Mouse (Mus musculus): ENCODE results near the gene Auts2. TPM values are rescaled to one million over a fixed set of nuclear protein-coding genes. Genes with fewer than 3 reads are reported as not detected.

The Auts2 gene
- total and polyA plus RNA-seq, 3 experiments, result not detected

- H3K4me2 ChIP-seq (ENCODE audit: insufficient read depth, low read depth, poor library complexity, severe bottlenecking), result no peak overlapping the region
- H3K27me3 ChIP-seq (replicated peaks), result no peaks in the 10 kb centered on the region
- peaks cover 67% of the 10 kb centered on the region for H3K9me3 ChIP-seq (replicated peaks; ENCODE audit: low read length)
- dilution Hi-C loops (cut with MboI; ENCODE audit: extremely low pct_ligation_motif_present, extremely low pct_unique_long_range_greater_than_20kb, low sequenced_read_pairs) (no loop called here), in situ Hi-C loops (cut with MboI; ENCODE audit: low pct_ligation_motif_present, low pct_unique_long_range_greater_than_20kb, low sequenced_read_pairs) (no loop called here)
- no peak overlapping the region for H3K4me3 ChIP-seq (replicated peaks in 1 of 3; ENCODE audit: low read depth in 2 of 3, low read length in 2 of 3, poor library complexity in 1 of 3)
- H3K36me3 ChIP-seq (replicated peaks in 1 of 2; ENCODE audit: control insufficient read depth in 1 of 2, insufficient read depth in 1 of 2, low read length in 1 of 2), result no peaks in the 10 kb centered on the region
- H3K4me1 ChIP-seq (ENCODE audit: control insufficient read depth in 1 of 2, insufficient read depth in 2 of 2), result no peaks in the 10 kb centered on the region
- TF ChIP-seq CHD2 (IDR thresholded peaks at IDR 0.05; ENCODE audit: low read length) (no peak), BHLHE40 (IDR thresholded peaks at IDR 0.05; ENCODE audit: low read depth, low read length) (no peak), USF2 (conservative IDR thresholded peaks at IDR 0.05; ENCODE audit: low read depth, low read length) (no peak), JUND (conservative IDR thresholded peaks at IDR 0.05; ENCODE audit: low read depth, low read length) (no peak)
- H3K27ac ChIP-seq (ENCODE audit: insufficient read depth, low read depth), result no peak overlapping the region
- DNase-seq (ENCODE audit: extremely low read depth), result no peak
- no peaks in the 10 kb centered on the region for H3K79me2 ChIP-seq (replicated peaks; ENCODE audit: control insufficient read depth, extremely low read depth, insufficient read depth, poor library complexity, severe bottlenecking)
- no peak overlapping the region for H3K9ac ChIP-seq (ENCODE audit: insufficient read depth, low read depth)
Observed at GRCm38 (mm10) chr5:131965499-131965898, 577.6 kb downstream of the Auts2 start.

DNA sequence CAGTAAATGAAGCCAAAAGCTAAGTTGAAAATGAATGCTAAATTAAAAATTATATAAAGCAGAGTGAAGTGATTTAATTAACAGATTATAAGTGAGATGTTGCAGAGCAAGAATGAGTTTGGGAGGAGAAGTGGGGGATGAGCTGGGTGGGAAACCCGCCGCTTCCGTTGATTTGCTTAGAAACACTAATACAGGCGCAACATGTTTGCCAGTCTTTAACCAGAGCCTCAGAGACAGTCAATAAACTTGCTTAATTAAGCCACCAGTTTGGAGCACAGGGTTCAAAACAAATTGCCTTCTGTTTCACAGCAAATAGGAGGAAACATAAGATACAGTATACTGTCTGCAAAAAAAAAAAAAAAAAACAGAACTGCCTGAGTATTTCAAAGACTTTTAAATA is 579.6 kb downstream of the Auts2 start:
- no peaks in the 10 kb centered on the region for H3K4me1 ChIP-seq (ENCODE audit: control insufficient read depth in 1 of 2, insufficient read depth in 2 of 2)
- no peak for DNase-seq (ENCODE audit: extremely low read depth)
- no peaks in the 10 kb centered on the region for H3K36me3 ChIP-seq (replicated peaks in 1 of 2; ENCODE audit: control insufficient read depth in 1 of 2, insufficient read depth in 1 of 2, low read length in 1 of 2)
- H3K79me2 ChIP-seq (replicated peaks; ENCODE audit: control insufficient read depth, extremely low read depth, insufficient read depth, poor library complexity, severe bottlenecking), result no peaks in the 10 kb centered on the region
- H3K27me3 ChIP-seq (replicated peaks), result no peaks in the 10 kb centered on the region
- H3K9me3 ChIP-seq (replicated peaks; ENCODE audit: low read length), result peaks cover 70% of the 10 kb centered on the region
- H3K27ac ChIP-seq (ENCODE audit: insufficient read depth, low read depth), result no peak overlapping the region
- no peak overlapping the region for H3K4me3 ChIP-seq (replicated peaks in 1 of 3; ENCODE audit: low read depth in 2 of 3, low read length in 2 of 3, poor library complexity in 1 of 3)
- H3K4me2 ChIP-seq (ENCODE audit: insufficient read depth, low read depth, poor library complexity, severe bottlenecking), result no peak overlapping the region
- dilution Hi-C loops (cut with MboI; ENCODE audit: extremely low pct_ligation_motif_present, extremely low pct_unique_long_range_greater_than_20kb, low sequenced_read_pairs) (no loop called here), in situ Hi-C loops (cut with MboI; ENCODE audit: low pct_ligation_motif_present, low pct_unique_long_range_greater_than_20kb, low sequenced_read_pairs) (no loop called here)
- no peak for TF ChIP-seq MAFK (IDR thresholded peaks at IDR 0.05; ENCODE audit: insufficient replicate concordance, low read length)
- TF ChIP-seq JUN (IDR thresholded peaks at IDR 0.05; ENCODE audit: insufficient read depth, low read depth, low read length), result no peak
- no peak for TF ChIP-seq MEF2A (IDR thresholded peaks at IDR 0.05; ENCODE audit: borderline replicate concordance, low read depth, low read length)
- no peak for TF ChIP-seq ZKSCAN1 (IDR thresholded peaks at IDR 0.05; ENCODE audit: borderline replicate concordance, low read depth, low read length)
- no peak for TF ChIP-seq CHD1 (IDR thresholded peaks at IDR 0.05; ENCODE audit: low read depth, low read length)
- no peak for TF ChIP-seq MXI1 (IDR thresholded peaks at IDR 0.05; ENCODE audit: low read depth, low read length)
- TF ChIP-seq SIN3A (IDR thresholded peaks at IDR 0.05; ENCODE audit: low read length), result no peak
- TF ChIP-seq IRF4 (IDR thresholded peaks at IDR 0.05; ENCODE audit: low read depth, low read length), result no peak
- no peak for TF ChIP-seq POLR2AphosphoS2 (IDR thresholded peaks at IDR 0.05; ENCODE audit: low read depth, low read length)
- no peak overlapping the region for H3K9ac ChIP-seq (ENCODE audit: insufficient read depth, low read depth)

DNA sequence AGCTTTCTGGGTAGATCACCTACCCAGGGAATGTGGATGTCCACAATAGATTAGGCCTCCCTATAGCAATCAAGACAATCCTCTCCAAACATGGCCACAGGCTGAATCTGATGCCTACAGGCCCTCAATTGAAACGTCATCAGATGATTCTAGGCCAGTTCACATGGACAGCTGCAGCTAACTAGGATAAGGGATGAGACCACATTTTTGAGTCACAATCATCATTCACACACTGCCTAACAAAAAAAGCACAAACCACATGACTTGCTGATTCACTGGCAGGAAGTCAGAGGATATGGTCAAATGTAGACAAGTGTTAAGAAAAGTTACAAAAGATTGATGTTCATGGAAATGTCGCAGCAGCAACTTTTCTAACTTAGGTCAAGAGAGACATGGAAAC is 581.3 kb downstream of the Auts2 start:
- Histone ChIP-seq H3K36me3 (replicated peaks in 1 of 2; ENCODE audit: control insufficient read depth in 1 of 2, insufficient read depth in 1 of 2, low read length in 1 of 2) (no peaks in the 10 kb centered on the region), H3K9ac (ENCODE audit: insufficient read depth, low read depth) (no peak overlapping the region), H3K4me1 (ENCODE audit: control insufficient read depth in 1 of 2, insufficient read depth in 2 of 2) (no peaks in the 10 kb centered on the region), H3K4me3 (replicated peaks in 1 of 3; ENCODE audit: low read depth in 2 of 3, low read length in 2 of 3, poor library complexity in 1 of 3) (no peak overlapping the region), H3K79me2 (replicated peaks; ENCODE audit: control insufficient read depth, extremely low read depth, insufficient read depth, poor library complexity, severe bottlenecking) (no peaks in the 10 kb centered on the region), H3K4me2 (ENCODE audit: insufficient read depth, low read depth, poor library complexity, severe bottlenecking) (no peak overlapping the region), H3K27me3 (replicated peaks) (no peaks in the 10 kb centered on the region), H3K27ac (ENCODE audit: insufficient read depth, low read depth) (no peak overlapping the region), H3K9me3 (replicated peaks; ENCODE audit: low read length) (peaks cover 63% of the 10 kb centered on the region)
- in situ Hi-C loops (cut with MboI; ENCODE audit: low pct_ligation_motif_present, low pct_unique_long_range_greater_than_20kb, low sequenced_read_pairs) (no loop called here), dilution Hi-C loops (cut with MboI; ENCODE audit: extremely low pct_ligation_motif_present, extremely low pct_unique_long_range_greater_than_20kb, low sequenced_read_pairs) (no loop called here)
- no peak for DNase-seq (ENCODE audit: extremely low read depth)
- no peak for TF ChIP-seq TCF12 (IDR thresholded peaks at IDR 0.05; ENCODE audit: low read depth, low read length)
- TF ChIP-seq KAT2A (IDR thresholded peaks at IDR 0.05; ENCODE audit: insufficient replicate concordance, low read length), result no peak
- TF ChIP-seq ETS1 (conservative IDR thresholded peaks at IDR 0.05; ENCODE audit: low read depth, low read length), result no peak
- no peak for TF ChIP-seq MEF2A (IDR thresholded peaks at IDR 0.05; ENCODE audit: borderline replicate concordance, low read depth, low read length)
- TF ChIP-seq MAFK (IDR thresholded peaks at IDR 0.05; ENCODE audit: insufficient replicate concordance, low read length), result no peak
- no peak for TF ChIP-seq CTCF (conservative IDR thresholded peaks at IDR 0.05 in 1 of 2, IDR thresholded peaks at IDR 0.05 in 1 of 2; ENCODE audit: low read depth in 2 of 2, low read length in 2 of 2)
- no peak for TF ChIP-seq ZKSCAN1 (IDR thresholded peaks at IDR 0.05; ENCODE audit: borderline replicate concordance, low read depth, low read length)
- TF ChIP-seq UBTF (IDR thresholded peaks at IDR 0.05; ENCODE audit: low read depth, low read length), result no peak
- TF ChIP-seq ZMIZ1 (IDR thresholded peaks at IDR 0.05; ENCODE audit: low read depth, low read length), result no peak
- TF ChIP-seq SIN3A (IDR thresholded peaks at IDR 0.05; ENCODE audit: low read length), result no peak
- TF ChIP-seq NELFE (IDR thresholded peaks at IDR 0.05; ENCODE audit: low read depth, low read length), result no peak
- TF ChIP-seq CHD1 (IDR thresholded peaks at IDR 0.05; ENCODE audit: low read depth, low read length), result no peak
- no peak for TF ChIP-seq JUN (IDR thresholded peaks at IDR 0.05; ENCODE audit: insufficient read depth, low read depth, low read length)
- TF ChIP-seq JUND (conservative IDR thresholded peaks at IDR 0.05; ENCODE audit: low read depth, low read length), result no peak

Measured in CH12.LX (cell line).